ENCODE assay signal across 14 mouse cellular contexts in the genomic region with DNA sequence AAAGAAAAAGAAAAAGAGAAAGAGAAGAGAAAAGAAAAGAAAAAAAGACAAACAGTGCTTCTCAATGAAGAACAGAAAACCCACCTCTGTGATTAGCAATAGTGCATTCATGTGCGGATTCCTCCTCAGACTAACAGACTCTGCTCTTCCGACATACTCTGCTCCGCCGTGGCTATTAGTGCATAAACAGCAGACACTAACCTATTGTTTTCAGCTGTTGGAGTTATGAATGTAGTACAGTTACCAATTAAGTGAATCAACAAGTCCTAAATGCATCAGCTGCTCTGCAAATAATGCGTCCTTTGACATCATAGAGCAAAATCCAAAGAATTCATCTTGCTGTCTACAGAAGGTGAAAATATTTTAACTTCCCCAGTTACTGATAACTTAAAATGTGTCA.
"Had no signal": no experiment of that assay in that cellular context is flagged by ENCODE, and none has a peak within 500 bp of the region (broad histone marks: within the 10 kb centered on the region; RNA-seq: fewer than 3 reads in every experiment).

No protein-coding gene starts in this region.

- H3K4me3 ChIP-seq: layer of hippocampus, adult 2 months; liver, embryonic 13.5 days; stomach, embryonic 15.5 days had no signal

- H3K27me3 ChIP-seq: liver, embryonic 13.5 days; stomach, embryonic 15.5 days had no signal

- DNase-seq: kidney, adult 18-20 months; kidney, adult 9 months; kidney, postnatal 14 days; layer of hippocampus, adult 9-11 months; liver, embryonic 13.5 days; lung, adult 2 months; lung, postnatal 14 days; lung, postnatal 4 days; midbrain, embryonic 14.5 days; right cerebral cortex, postnatal 25 days; spleen, adult 18-20 months; thymus, postnatal 25 days had no signal

- H3K9ac ChIP-seq: liver, embryonic 13.5 days; stomach, embryonic 15.5 days had no signal

- H3K4me2 ChIP-seq: liver, embryonic 13.5 days; stomach, embryonic 15.5 days had no signal

- H3K36me3 ChIP-seq: liver, embryonic 13.5 days; stomach, embryonic 15.5 days had no signal

- H3K27ac ChIP-seq: layer of hippocampus, adult 2 months; liver, embryonic 13.5 days; stomach, embryonic 15.5 days had no signal

- H3K4me1 ChIP-seq: stomach, embryonic 15.5 days had no signal

- H3K9me3 ChIP-seq: liver, embryonic 13.5 days; stomach, embryonic 15.5 days had no signal
